22 mouse cellular contexts compared by ENCODE assay signal in genomic region chr19:17006220-17006907, GRCm38 (mm10). TPM values are rescaled to one million over a fixed set of nuclear protein-coding genes. Genes with fewer than 3 reads are reported as not detected.
DNase-seq lines count a peak whose midpoint lies in the region; ATAC-seq and TF ChIP-seq lines count a peak whose summit lies in the region.
"Had no signal": no experiment of that assay in that cellular context is flagged by ENCODE, and none has a peak within 500 bp of the region (broad histone marks: within the 10 kb centered on the region; RNA-seq: fewer than 3 reads in every experiment).

No protein-coding gene starts in this region.

- no peaks in the 10 kb centered on the region for H3K4me1 ChIP-seq in kidney, embryonic 14.5 days (ENCODE audit: control insufficient read depth, insufficient read depth, low read length)
- H3K4me1 ChIP-seq in kidney, postnatal 0 days (replicated peaks; ENCODE audit: insufficient read depth, low read length): no peaks in the 10 kb centered on the region
- H3K4me1 ChIP-seq in kidney, adult 2 months (ENCODE audit: control insufficient read depth, insufficient read depth, low read length): no peaks in the 10 kb centered on the region; the same call in 1 of the 2 replicates
- H3K4me1 ChIP-seq in stomach, embryonic 15.5 days: 0 out of 2 replicates have a peak, but pooled peaks cover 4% of the 10 kb centered on the region
- H3K4me1 ChIP-seq: hindbrain, embryonic 15.5 days had no signal

- no peak overlapping the region; the same call in 1 of the 2 replicates for H3K4me3 ChIP-seq in kidney, embryonic 14.5 days (ENCODE audit: low read length)
- 0 out of 2 replicates have a peak overlapping the region, but pooled peaks have one; percentile 12 for H3K4me3 ChIP-seq in kidney, postnatal 0 days (replicated peaks; ENCODE audit: low read depth, low read length)
- no peak overlapping the region for H3K4me3 ChIP-seq in kidney, adult 2 months (ENCODE audit: insufficient read depth, low read depth, low read length)
- H3K4me3 ChIP-seq in stomach, embryonic 15.5 days (replicated peaks): no peak overlapping the region
- H3K4me3 ChIP-seq: forebrain, embryonic 10.5 days; forebrain, embryonic 13.5 days; hindbrain, embryonic 12.5 days; hindbrain, embryonic 15.5 days had no signal

- peak overlapping the region; percentile 26 for H3K4me2 ChIP-seq in kidney, embryonic 14.5 days (replicated peaks; ENCODE audit: low read depth, low read length)
- H3K4me2 ChIP-seq in kidney, postnatal 0 days (ENCODE audit: low read length): peak overlapping the region; percentile 45
- H3K4me2 ChIP-seq in stomach, embryonic 15.5 days: 0 out of 2 replicates have a peak overlapping the region, but pooled peaks have one; percentile 2
- H3K4me2 ChIP-seq: forebrain, embryonic 13.5 days; heart, embryonic 11.5 days; hindbrain, embryonic 12.5 days; hindbrain, embryonic 15.5 days had no signal

- no peak overlapping the region for H3K9ac ChIP-seq in kidney, embryonic 14.5 days (ENCODE audit: low read depth, low read length)
- no peak overlapping the region for H3K9ac ChIP-seq in kidney, postnatal 0 days (ENCODE audit: low read depth, low read length)
- no peak overlapping the region for H3K9ac ChIP-seq in stomach, embryonic 15.5 days
- H3K9ac ChIP-seq: forebrain, embryonic 13.5 days; hindbrain, embryonic 12.5 days; hindbrain, embryonic 15.5 days had no signal

- 0 out of 2 replicates have a peak overlapping the region, but pooled peaks have one; percentile 11 for H3K27ac ChIP-seq in kidney, embryonic 14.5 days (ENCODE audit: low read depth, low read length)
- no peak overlapping the region for H3K27ac ChIP-seq in kidney, postnatal 0 days
- H3K27ac ChIP-seq in kidney, adult 2 months (ENCODE audit: insufficient read depth, low read depth, low read length): no peak overlapping the region
- H3K27ac ChIP-seq in stomach, embryonic 15.5 days: no peak overlapping the region
- H3K27ac ChIP-seq: forebrain, embryonic 10.5 days; forebrain, embryonic 13.5 days; hindbrain, embryonic 12.5 days; hindbrain, embryonic 15.5 days had no signal

- WGBS in kidney, embryonic 14.5 days: 19% methylated on average over 17 of the region's 17 CpGs
- WGBS in kidney, postnatal 0 days: 11% methylated on average over 17 of the region's 17 CpGs
- 19% methylated on average over 17 of the region's 17 CpGs for WGBS in kidney, adult 2 months
- WGBS in stomach, embryonic 15.5 days: 47% methylated on average over 17 of the region's 17 CpGs

- peak; percentile 92 for ATAC-seq in kidney, embryonic 14.5 days (ENCODE audit: low FRiP score, low TSS enrichment)
- ATAC-seq in kidney, postnatal 0 days (replicated peaks; ENCODE audit: low FRiP score, low read depth): peak; percentile 80
- no peak for ATAC-seq in stomach, embryonic 15.5 days (ENCODE audit: insufficient read depth, low FRiP score, low read depth)
- ATAC-seq: activated CD4-positive, CD25-positive, alpha-beta regulatory T cell, adult 4 months; CD4-positive, CD25-positive, alpha-beta regulatory T cell, adult 4 months; forebrain, embryonic 13.5 days; forebrain, embryonic 16.5 days had no signal

- no peaks in the 10 kb centered on the region for H3K9me3 ChIP-seq in kidney, embryonic 14.5 days (ENCODE audit: control insufficient read depth, low read length)
- H3K9me3 ChIP-seq in kidney, postnatal 0 days (replicated peaks; ENCODE audit: low read length): no peaks in the 10 kb centered on the region
- H3K9me3 ChIP-seq in stomach, embryonic 15.5 days: no peaks in the 10 kb centered on the region
- H3K9me3 ChIP-seq: forebrain, embryonic 10.5 days; forebrain, embryonic 13.5 days; hindbrain, embryonic 12.5 days; hindbrain, embryonic 15.5 days had no signal

- H3K36me3 ChIP-seq in kidney, embryonic 14.5 days (ENCODE audit: control insufficient read depth, insufficient read depth, low read length): no peaks in the 10 kb centered on the region
- no peaks in the 10 kb centered on the region for H3K36me3 ChIP-seq in kidney, postnatal 0 days (ENCODE audit: insufficient read depth, low read length)
- no peaks in the 10 kb centered on the region for H3K36me3 ChIP-seq in kidney, adult 2 months (ENCODE audit: control insufficient read depth, insufficient read depth, low read length)
- no peaks in the 10 kb centered on the region for H3K36me3 ChIP-seq in stomach, embryonic 15.5 days
- H3K36me3 ChIP-seq: forebrain, embryonic 10.5 days; hindbrain, embryonic 12.5 days; hindbrain, embryonic 15.5 days had no signal

- no peaks in the 10 kb centered on the region for H3K27me3 ChIP-seq in kidney, embryonic 14.5 days (ENCODE audit: control insufficient read depth, insufficient read depth, low read length)
- H3K27me3 ChIP-seq in kidney, postnatal 0 days (ENCODE audit: insufficient read depth, low read length): no peaks in the 10 kb centered on the region
- no peaks in the 10 kb centered on the region; the same call in 1 of the 2 replicates for H3K27me3 ChIP-seq in kidney, adult 2 months (replicated peaks; ENCODE audit: control insufficient read depth, insufficient read depth, low read length)
- H3K27me3 ChIP-seq in stomach, embryonic 15.5 days (replicated peaks): no peaks in the 10 kb centered on the region
- H3K27me3 ChIP-seq: forebrain, embryonic 13.5 days; hindbrain, embryonic 12.5 days had no signal

- no peak for TF ChIP-seq POLR2A in kidney, adult 2 months (IDR thresholded peaks at IDR 0.05; ENCODE audit: low read depth, low read length)

- DNase-seq in kidney, postnatal 36 days: no peak
- peak; percentile 55 for DNase-seq in kidney, postnatal 0 days (ENCODE audit: low spot score)
- no peak for DNase-seq in kidney, adult 2 months
- DNase-seq in ZHBTc4 (ENCODE audit: low read depth, low spot score): peak; percentile 4
- DNase-seq in cerebellum, adult 9-11 months: no peak
- DNase-seq: adrenal gland, adult 8-10 months; adrenal gland, postnatal 25 days; cerebellum, adult 11-12 months; cerebellum, adult 8-10 months; cerebellum, postnatal 14 days; gastrocnemius, postnatal 10 days; gastrocnemius, postnatal 36 days had no signal

- TF ChIP-seq CTCF in kidney, postnatal 0 days (IDR thresholded peaks at IDR 0.05; ENCODE audit: low read depth): no peak
- no peak for TF ChIP-seq CTCF in kidney, adult 2 months (conservative IDR thresholded peaks at IDR 0.05; ENCODE audit: insufficient read depth, insufficient read length, low read depth, low read length)

RNA-seq across cellular contexts. Expression of gene Prune2, which starts 50.4 kb away (rescaled TPM):
- polyA plus RNA-seq in kidney, embryonic 14.5 days (2014; fragmentation: Nextera tagmentation; extraction: Ambion mirVana): 0.94 and 2.2 TPM in 2 replicates
- 1.1 and 1.3 TPM in 2 replicates for polyA plus RNA-seq in kidney, postnatal 0 days (2015; fragmentation: Nextera tagmentation; extraction: Ambion mirVana)
- 0.48 and 0.67 TPM in 2 replicates for polyA plus RNA-seq in kidney, adult 2 months (2012; rRNA removed)
- 2.5 and 2.7 TPM in 2 replicates for polyA plus RNA-seq in stomach, embryonic 15.5 days (2015; fragmentation: Nextera tagmentation; extraction: Ambion mirVana)

Comparison
In these comparisons a context has a peak if more than half of its experiments do, and no peak if none do; other contexts are left out.
1. DNase-seq: peak in kidney, postnatal 0 days (single experiment) and ZHBTc4 (single experiment); none in kidney, postnatal 36 days (0 of 2), kidney, adult 2 months (single experiment) and cerebellum, adult 9-11 months (single experiment).
2. Peak in every context shown above with its lines, with median percentiles within 50 percentile points of each other: H3K4me2 ChIP-seq.